Mouse (Mus musculus) v-Abl transformed pro-B cells (cell line): ENCODE results near the gene Ube2dnl2.

ENCODE experiments used
- in situ Hi-C, 2 experiments: fragments of 400-800 bp; cut with MboI; formaldehyde crosslinking; loops; one replicate each; pipeline ENCODE4 v1.15.1; 2025; ENCODE audit not compliant: unreplicated experiment in 2 of 2

The Ube2dnl2 gene

GRCm38 (mm10) chrX:114907282-114907681, at the start of gene Ube2dnl2:
TSS of gene Ube2dnl2 (plus strand) at chrX:114907582.
- in situ Hi-C loops: no loop called here

GRCm38 (mm10) chrX:114895489-114895888, 11.9 kb upstream of the Ube2dnl2 start:
- in situ Hi-C loops: no loop called here

DNA sequence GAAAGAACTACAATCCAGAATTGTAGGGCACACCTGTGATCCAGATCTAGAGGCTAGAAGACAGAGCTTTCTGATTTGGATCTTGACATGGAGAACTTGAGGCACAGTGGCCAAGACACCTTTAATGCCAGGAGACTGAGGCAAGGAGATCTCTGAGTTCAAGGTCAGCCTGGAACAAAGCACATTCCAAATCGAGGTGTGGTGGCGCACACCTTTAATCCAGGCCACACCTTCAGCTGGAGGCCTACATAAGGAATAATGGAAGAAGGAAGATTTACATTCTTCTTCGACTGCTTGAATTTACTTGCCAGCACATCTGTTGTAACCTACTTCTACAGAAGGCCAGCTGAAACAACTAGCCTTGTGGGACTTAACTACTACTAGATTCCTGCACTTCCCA, 9.9 kb upstream of the Ube2dnl2 start:
- in situ Hi-C loops: no loop called here

GRCm38 (mm10) chrX:114903391-114903790, 4.0 kb upstream of the Ube2dnl2 start:
- in situ Hi-C loops: no loop called here

DNA sequence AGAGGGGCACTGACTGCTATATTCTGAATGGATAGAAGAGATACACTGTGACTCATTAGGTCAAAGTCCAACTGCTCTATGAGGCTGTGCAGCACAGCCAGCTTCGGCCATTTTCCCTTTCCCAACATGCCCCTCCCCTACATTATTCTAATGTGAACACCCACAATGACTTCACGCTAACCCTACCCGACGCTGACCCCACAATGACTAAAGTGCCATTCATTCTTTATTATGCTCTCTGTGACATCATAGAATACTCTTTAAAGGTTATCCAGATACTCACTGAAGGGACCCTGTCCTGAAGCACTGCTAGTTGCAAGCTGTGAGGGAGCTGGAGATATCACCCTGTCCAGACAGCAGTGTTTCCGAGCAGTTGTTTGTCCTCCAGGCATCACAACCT, 2.7 kb upstream of the Ube2dnl2 start, which contains the start of gene Ube2dnl1:
Gene Ube2dnl1, plus strand, starts transcription at position 301 of the 400 bp plus-strand sequence.
- in situ Hi-C loops: no loop called here

DNA sequence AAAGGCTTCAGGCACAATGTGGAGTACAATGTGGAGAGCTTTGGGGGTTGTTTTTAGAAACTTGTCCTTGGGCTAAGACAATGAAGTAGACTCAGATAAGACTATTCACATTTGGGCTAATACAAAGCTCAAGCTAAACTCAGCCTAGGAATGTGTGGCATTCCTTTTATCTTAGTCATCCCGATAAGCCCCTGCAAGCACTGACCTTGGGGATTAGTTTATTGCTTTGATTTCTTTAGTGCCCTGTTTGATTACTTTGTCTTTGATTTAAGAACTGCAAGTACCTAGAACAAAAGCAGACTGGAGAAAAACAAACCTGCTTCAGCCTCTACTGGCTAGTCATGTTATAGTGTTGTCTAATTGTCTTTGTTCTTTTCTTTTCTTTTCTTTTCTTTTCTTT, 47.7 kb downstream of the Ube2dnl2 start:
- in situ Hi-C loops: no loop called here
